Mouse (Mus musculus): ENCODE results near the gene Cdk5r1. TPM values are rescaled to one million over a fixed set of nuclear protein-coding genes. Genes with fewer than 3 reads are reported as not detected.

Cdk5r1 gene
- 0.61 and 0.64 TPM in 2 replicates for polyA plus RNA-seq (2015; fragmentation: Nextera tagmentation; extraction: Ambion mirVana)

DNA sequence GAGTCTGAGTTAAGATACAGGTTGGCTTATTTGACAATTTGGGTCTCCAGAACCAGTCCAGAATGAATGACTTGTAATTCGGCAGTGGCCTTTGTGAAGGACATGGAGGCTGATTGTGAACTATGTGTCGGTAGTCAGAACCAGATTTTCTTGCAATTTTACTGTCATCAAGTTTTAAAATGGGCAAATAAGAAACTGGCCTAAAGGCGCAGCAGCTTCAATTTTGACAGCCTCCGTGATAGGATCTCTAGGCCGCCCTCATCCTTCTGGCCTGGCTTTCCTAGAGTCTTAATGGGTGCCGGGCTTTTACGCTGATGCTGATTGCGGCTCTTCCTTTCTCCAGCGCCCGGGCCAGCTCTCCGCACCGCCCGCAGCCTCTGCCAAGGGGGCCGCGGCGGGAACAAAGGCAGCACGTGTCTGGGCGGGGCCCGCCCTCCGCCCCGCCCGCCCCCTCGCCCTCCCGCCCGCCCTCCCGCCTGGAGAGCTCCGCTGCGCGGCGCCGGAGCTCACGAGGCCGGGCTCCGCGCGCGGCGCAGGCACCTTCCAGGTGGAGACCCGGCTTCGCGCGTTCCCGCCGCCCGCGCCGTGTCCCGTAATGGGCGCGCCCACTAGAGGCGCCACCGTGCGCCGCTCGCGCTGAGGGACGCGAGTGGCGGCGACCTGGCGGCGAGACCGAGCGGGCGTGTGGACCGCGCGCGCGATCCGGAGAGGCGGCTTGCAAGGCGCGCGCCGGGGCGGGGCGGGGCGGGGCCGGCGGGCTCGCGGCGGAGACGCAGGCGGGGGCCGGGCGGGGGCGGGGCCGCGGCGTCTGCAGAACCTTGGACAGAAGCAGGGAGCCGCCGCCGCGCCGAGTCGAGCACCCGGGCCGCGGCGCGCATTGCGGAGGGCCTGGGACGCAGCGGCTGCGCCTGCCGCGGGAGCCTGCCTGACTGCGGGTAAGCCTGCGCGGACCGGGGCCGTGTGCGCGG, at the start of gene Cdk5r1:
Cdk5r1 (plus strand) TSS at position 802 of the 968 bp plus-strand sequence.
- peak within 1 kb of the TSS; percentile 68 for H3K4me3 ChIP-seq (ENCODE audit: low read depth, low read length)
- no peak within 1 kb of the TSS for H3K27ac ChIP-seq (ENCODE audit: low read depth, low read length)
- H3K4me1 ChIP-seq (replicated peaks; ENCODE audit: control insufficient read depth, insufficient read depth, low read length): no peaks in the 10 kb centered on the region
- H3K9ac ChIP-seq (ENCODE audit: low read depth, low read length): peak within 1 kb of the TSS; percentile 45
- TF ChIP-seq CTCF (IDR thresholded peaks at IDR 0.05; ENCODE audit: low read depth): peak; percentile 69
- H3K36me3 ChIP-seq (ENCODE audit: control insufficient read depth, insufficient read depth): peaks cover 13% of the 10 kb centered on the region; the same call in 1 of the 2 replicates
- H3K4me2 ChIP-seq (replicated peaks; ENCODE audit: low read depth): peak within 1 kb of the TSS; percentile 100
- peaks cover 4% of the 10 kb centered on the region; the same call in 1 of the 2 replicates for H3K27me3 ChIP-seq (replicated peaks; ENCODE audit: control insufficient read depth, insufficient read depth, low read length)
- peak; percentile 92 for ATAC-seq
- H3K9me3 ChIP-seq (ENCODE audit: control insufficient read depth): no peaks in the 10 kb centered on the region
- 1% methylated on average over 77 of the region's 116 CpGs for WGBS

DNA sequence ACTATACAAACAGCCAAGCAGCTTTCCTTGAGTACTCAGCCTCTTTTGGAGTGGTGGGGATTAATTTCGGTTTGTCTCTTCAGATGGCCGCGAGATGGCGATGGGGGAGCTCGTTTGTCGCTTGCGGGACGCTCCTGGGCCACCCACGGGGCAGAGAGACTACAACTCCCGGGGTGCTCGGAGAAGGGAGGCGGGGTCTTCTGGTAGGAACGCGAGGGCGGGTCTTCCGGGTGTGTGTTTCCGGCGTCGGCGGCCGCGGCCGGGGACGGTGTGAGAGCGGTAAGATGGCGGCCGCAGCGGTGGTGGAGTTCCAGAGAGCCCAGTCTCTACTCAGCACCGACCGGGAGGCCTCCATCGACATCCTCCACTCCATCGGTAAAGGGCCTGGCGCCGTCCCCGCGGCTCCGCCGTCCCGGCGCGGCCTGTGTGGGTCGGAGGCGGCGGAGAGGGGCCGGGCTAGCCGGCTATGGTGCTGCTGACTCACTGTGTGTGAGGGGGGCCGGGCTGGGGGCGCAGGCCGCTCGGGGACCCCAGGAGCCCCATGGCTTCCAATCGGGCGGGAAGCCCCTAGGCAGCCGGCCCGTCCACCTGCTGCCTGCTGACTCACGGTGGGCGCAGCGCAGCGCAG, 48.3 kb upstream of the Cdk5r1 start, which contains the start of gene Psmd11:
Psmd11 (plus strand) TSS at position 235 of the 628 bp plus-strand sequence.
- Histone ChIP-seq H3K9ac (ENCODE audit: low read depth, low read length) (peak within 1 kb of the TSS; percentile 97), H3K27ac (ENCODE audit: low read depth, low read length) (peak within 1 kb of the TSS; percentile 87), H3K9me3 (ENCODE audit: control insufficient read depth) (no peaks in the 10 kb centered on the region), H3K4me2 (replicated peaks; ENCODE audit: low read depth) (peak within 1 kb of the TSS; percentile 70), H3K4me3 (ENCODE audit: low read depth, low read length) (peak within 1 kb of the TSS; percentile 99), H3K4me1 (replicated peaks; ENCODE audit: control insufficient read depth, insufficient read depth, low read length) (no peaks in the 10 kb centered on the region), H3K27me3 (replicated peaks; ENCODE audit: control insufficient read depth, insufficient read depth, low read length) (no peaks in the 10 kb centered on the region), H3K36me3 (ENCODE audit: control insufficient read depth, insufficient read depth) (peaks cover 13% of the 10 kb centered on the region)
- under 1% methylated on average over 57 of the region's 58 CpGs for WGBS
- ATAC-seq: peak; percentile 98
- peak; percentile 83 for TF ChIP-seq CTCF (IDR thresholded peaks at IDR 0.05; ENCODE audit: low read depth)

DNA sequence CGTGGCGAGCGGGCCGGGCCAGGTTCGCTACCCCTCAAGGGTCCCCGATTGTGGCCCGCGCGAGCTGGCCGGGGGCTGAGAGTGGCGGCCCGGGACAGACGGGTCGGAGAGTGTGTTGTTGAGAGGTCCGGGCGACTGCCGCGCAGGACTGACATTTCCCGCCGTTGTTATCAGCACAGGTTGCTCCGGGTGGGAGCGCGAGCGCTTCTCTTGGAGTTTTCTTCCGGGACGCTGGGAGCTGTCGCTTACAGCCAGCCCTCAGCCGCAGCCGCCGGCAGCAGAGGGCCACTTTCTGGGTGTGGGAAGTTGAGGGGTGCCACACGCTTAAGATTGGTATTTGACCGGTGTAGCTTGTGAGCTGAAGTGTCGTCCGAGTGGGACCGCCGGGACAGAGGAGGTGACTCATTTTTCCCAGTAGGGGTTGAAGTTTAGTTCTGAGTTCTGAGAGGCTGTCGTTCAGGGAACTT, 47.8 kb upstream of the Cdk5r1 start:
- Histone ChIP-seq H3K4me2 (replicated peaks; ENCODE audit: low read depth) (peak overlapping the region; percentile 70), H3K27me3 (replicated peaks; ENCODE audit: control insufficient read depth, insufficient read depth, low read length) (no peaks in the 10 kb centered on the region), H3K4me1 (replicated peaks; ENCODE audit: control insufficient read depth, insufficient read depth, low read length) (no peaks in the 10 kb centered on the region), H3K27ac (ENCODE audit: low read depth, low read length) (peak overlapping the region; percentile 87), H3K9ac (ENCODE audit: low read depth, low read length) (peak overlapping the region; percentile 97), H3K36me3 (ENCODE audit: control insufficient read depth, insufficient read depth) (peaks cover 13% of the 10 kb centered on the region), H3K9me3 (ENCODE audit: control insufficient read depth) (no peaks in the 10 kb centered on the region), H3K4me3 (ENCODE audit: low read depth, low read length) (peak overlapping the region; percentile 99)
- no peak; the same call in none of the 2 replicates for ATAC-seq
- no peak for TF ChIP-seq CTCF (IDR thresholded peaks at IDR 0.05; ENCODE audit: low read depth)
- under 1% methylated on average over 37 of the region's 37 CpGs for WGBS

DNA sequence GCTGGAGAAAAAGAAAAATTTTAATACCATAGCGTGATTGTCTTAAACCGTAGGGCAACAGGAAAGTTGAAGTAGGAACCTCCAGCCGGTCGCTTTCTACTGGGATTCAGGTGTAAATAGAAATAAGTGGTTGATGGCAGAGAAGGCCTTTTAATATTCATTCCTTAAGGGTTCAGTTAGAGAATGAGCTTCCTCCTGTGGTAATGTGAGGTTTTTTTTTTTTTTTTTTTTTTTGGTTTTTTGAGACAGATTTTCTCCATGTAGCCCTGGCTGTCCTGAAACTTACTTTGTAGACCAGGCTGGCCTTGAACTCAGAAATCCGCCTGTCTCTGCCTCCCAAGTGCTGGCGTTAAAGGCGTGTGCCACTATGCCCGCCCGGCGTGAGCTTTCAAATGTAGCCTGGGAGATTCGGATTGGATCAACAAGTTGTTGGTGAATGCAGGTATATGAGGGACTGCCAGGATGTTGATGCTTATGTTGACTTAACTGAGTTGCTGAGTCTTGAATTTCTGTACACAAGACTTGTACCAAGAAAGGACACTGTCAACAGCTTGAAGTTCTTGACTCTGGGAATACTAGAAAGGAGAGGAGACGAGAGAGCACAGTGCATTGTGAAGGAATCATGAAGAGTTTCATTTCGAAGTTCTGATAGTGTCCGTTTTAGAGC, 47.2 kb upstream of the Cdk5r1 start:
- Histone ChIP-seq H3K9ac (ENCODE audit: low read depth, low read length) (peak overlapping the region; percentile 97), H3K36me3 (ENCODE audit: control insufficient read depth, insufficient read depth) (peaks cover 13% of the 10 kb centered on the region), H3K9me3 (ENCODE audit: control insufficient read depth) (no peaks in the 10 kb centered on the region), H3K27me3 (replicated peaks; ENCODE audit: control insufficient read depth, insufficient read depth, low read length) (no peaks in the 10 kb centered on the region), H3K27ac (ENCODE audit: low read depth, low read length) (no peak overlapping the region), H3K4me3 (ENCODE audit: low read depth, low read length) (peak overlapping the region; percentile 99), H3K4me1 (replicated peaks; ENCODE audit: control insufficient read depth, insufficient read depth, low read length) (no peaks in the 10 kb centered on the region), H3K4me2 (replicated peaks; ENCODE audit: low read depth) (peak overlapping the region; percentile 70)
- 53% methylated on average over 14 of the region's 14 CpGs for WGBS
- no peak for ATAC-seq
- TF ChIP-seq CTCF (IDR thresholded peaks at IDR 0.05; ENCODE audit: low read depth): no peak

DNA sequence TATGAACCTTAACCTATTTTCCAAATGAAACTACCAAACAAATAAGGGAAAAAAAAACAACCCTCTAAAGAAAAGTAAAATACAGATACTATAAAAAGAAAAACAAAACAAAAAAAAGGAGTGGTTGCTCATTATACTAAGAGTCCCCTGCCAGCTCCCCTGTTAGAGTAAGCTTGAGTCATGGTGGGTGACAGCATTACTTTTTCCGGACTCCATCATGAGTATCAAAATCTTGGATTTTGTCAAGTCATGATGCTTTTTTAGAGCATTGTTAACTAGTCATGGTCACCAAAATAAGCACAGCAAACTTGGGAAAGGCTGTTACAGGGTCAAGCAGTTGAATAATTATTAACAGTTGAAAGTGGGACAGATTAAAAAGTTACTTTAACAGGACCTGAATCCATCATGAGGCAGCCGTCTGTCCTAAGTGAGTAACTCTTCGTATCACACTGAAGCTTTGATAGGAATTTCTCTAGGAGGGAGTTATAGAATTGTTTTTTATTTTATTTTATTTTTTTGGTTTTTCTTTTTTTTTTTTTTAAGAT, 46.4 kb upstream of the Cdk5r1 start:
- no peak for TF ChIP-seq CTCF (IDR thresholded peaks at IDR 0.05; ENCODE audit: low read depth)
- Histone ChIP-seq H3K27ac (ENCODE audit: low read depth, low read length) (no peak overlapping the region), H3K4me1 (replicated peaks; ENCODE audit: control insufficient read depth, insufficient read depth, low read length) (no peaks in the 10 kb centered on the region), H3K27me3 (replicated peaks; ENCODE audit: control insufficient read depth, insufficient read depth, low read length) (no peaks in the 10 kb centered on the region), H3K4me3 (ENCODE audit: low read depth, low read length) (no peak overlapping the region), H3K4me2 (replicated peaks; ENCODE audit: low read depth) (no peak overlapping the region), H3K9me3 (ENCODE audit: control insufficient read depth) (no peaks in the 10 kb centered on the region), H3K9ac (ENCODE audit: low read depth, low read length) (no peak overlapping the region), H3K36me3 (ENCODE audit: control insufficient read depth, insufficient read depth) (peaks cover 13% of the 10 kb centered on the region)
- 82% methylated on average over 3 of the region's 3 CpGs for WGBS
- ATAC-seq: no peak

Measured in intestine, postnatal 0 days (tissue).